Mouse (Mus musculus): Measurements from ENCODE around the gene Phc2.

Phc2 gene

DNA sequence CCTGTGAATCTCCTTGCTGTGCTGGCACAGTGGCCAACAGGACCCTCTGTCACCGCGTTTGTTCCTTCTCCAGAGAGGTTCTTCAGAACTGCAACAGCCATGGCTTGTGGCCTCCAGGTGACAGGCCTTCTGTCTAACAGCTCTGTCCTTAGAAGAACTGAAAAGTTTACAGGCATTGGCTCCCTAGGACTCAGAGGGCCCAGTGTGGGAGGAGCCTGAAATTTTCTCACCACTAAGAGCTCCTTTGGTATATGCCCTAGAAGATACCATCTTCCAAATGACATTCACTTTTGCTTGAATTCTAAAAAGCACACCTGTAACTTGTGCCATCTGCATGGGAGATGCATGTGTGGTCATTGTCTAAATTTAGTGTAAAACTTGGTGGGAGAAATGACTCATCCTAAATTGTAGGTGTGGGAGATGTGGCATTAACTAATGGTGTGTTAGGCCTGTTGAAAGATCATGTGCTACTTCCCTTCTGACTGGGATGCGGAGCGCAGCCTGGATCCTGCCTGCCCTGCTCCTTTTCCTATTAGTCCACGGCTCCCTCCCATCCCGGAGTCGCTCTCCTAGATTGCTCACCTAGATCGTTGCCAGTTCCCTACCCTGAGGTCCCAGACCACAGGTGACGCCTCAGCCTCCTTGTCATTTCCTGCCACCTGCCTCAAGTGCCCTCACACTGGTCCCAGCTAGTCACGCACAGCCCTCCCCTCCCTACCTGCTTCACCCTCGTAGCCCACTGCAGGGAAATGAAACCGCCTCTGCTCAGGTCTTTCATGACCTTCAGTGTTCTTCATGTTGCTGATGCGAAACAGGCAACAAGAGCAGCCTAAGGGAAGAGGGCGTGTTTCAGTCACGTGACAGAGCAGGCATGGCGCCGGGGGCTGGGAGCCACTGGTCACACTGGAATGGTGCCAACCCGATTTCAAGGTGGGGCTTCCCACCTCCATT lies 80.5 kb downstream of the Phc2 start:
- intact Hi-C loops (cut with DNase I), result no loop called here

DNA sequence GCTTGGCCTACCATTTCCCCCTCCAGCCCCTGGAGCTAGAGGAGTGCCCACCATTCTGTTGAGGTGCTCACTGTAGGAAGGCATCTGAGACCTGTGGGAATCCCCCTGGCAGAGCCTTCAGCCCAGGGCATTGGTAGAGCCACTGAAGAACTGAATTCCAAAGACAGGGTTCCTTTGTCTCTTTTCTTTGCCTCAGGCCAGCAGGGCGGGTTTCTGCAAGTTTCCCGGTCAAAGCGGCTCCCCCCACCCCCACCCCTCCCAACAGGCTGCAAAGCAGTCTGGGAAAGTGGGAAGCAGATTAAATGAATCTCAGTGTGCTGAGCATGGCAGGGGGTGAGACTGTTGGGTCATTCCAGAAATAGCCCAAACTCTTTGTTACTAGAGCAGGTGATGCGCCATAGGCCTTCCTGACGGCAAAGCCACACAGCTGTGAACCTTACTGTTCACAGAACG lies 82.7 kb downstream of the Phc2 start:
- intact Hi-C loops (cut with DNase I), result no loop called here

DNA sequence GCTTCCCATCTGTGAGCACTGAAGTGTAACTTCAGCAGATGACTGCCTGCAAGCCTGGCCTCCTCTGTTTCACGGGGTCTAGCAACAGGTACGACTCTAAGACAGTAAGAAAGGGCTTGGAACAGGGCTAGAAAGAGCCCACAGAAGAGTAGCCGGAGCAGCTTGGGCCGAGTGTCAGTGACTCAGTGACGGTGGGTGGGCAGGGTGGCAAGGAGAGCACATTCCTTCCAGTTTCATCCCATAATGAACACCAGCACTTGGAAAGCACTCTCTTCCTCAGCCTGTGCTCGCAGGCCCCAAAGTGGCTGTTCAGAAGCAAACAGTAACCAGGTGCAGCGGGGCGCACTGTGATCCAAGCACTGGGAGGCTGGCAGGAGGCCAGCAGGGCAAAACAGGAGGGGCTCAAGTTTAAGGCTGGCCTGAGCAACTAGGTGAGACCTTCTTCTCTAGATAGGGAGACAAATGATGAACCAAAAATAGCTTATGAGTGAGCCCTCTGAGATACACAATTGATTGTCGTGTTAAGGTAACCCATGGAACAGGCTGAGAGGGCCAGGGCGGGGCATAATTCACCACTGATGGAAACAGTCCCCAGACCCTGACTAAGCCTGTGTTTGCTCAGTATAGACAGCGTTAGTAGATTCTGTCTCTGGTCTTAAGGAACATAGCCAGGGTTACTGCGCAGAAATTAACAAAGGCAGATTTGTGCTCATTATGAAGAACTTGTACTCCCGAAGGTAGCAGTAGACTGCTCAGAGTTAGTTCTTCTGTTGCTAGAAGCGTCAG lies 83.5 kb downstream of the Phc2 start:
- intact Hi-C loops (cut with DNase I), result no loop called here

DNA sequence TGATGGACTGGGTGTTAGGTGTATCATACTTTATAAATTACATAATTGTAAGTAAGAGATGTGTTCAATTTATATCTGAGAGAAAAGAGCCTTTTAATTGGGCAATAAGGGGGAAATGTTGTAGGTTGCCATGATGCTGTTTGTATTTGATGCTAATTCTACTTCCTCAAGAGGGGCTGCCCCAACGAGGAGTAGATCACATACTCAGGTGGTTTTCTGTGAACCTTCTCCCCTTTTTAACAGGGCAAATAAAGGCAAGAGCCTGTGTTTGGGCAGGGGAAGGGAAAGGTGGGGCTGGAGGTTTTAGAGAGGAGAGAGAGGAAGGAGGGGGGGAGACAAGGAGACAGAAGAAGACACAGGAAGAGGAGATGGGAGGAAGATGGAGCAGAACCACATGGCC lies 86.4 kb downstream of the Phc2 start:
- intact Hi-C loops (cut with DNase I), result no loop called here

DNA sequence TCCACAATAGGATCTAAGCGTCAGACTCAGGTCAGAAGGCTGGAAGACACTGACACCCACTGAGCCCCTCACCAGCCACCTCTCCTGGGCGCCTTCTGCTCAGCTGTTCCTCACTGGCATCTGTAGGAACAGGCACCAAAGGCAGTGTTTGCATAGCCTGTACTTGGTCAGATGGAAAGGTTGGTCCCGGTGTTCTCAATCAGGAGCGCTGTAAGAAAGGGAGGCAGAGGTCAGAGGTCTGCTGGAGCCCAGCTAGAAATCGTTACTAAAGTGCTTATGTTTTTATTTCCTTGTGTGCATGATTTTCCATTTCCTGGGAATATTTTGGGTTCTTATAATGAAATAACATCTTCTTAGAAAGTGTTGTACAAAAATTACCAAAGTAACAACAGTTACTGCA lies 87.4 kb downstream of the Phc2 start:
- intact Hi-C loops (cut with DNase I), result no loop called here

DNA sequence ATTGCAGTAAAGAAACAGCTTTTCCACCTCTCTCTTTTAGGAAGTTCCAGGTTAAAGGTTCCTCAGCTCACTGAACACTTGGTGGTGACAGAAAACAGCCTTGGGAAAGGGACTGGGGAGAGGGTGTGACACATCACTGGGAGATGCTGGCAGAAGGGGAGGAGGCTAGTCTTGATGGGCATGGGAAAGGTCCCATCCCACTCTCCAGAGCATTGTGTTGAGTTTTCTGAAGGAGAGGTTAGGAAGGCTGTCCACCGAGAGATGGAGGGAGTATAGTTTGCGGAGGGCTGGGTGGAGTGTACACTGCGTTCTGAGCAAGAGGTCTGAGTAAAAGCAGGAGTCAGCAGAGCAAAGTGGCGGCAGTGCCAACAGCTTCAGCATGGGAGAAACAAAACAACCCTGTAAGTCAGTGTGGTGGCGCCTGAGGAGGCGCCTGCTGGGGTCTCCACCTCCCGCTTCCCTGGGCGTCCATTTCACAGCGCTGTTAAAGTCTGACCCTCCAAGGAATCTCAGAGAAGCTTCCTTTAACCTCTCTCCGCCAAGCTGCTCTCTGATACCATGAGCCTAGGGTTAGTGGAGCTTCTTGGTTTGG lies 88.0 kb downstream of the Phc2 start:
- intact Hi-C loops (cut with DNase I), result no loop called here

DNA sequence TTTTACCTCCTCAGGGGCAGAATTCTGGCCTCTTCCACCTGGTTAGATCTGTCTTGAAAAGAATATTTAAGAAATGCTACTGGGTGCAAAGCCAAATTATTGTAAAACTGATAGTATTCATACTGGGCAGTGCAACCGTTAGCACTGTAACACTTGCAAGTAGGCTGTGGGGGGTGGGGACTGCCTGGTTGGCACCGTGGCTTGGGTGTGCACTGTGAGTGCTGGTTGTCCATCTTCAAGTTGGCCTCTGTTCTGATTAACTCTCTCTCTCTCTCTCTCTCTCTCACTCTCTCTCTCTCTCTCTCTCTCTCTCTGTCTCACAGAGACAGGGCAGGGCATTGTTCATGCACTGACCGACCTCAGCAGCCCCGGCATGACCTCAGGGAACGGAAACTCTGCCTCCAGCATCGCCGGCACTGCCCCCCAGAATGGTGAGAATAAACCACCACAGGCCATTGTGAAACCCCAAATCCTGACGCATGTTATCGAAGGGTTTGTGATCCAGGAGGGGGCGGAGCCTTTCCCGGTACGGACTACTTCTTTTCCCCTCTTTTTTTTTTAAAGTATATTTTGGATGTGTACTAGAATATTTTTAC lies 88.6 kb downstream of the Phc2 start:
- intact Hi-C loops (cut with DNase I), result no loop called here

DNA sequence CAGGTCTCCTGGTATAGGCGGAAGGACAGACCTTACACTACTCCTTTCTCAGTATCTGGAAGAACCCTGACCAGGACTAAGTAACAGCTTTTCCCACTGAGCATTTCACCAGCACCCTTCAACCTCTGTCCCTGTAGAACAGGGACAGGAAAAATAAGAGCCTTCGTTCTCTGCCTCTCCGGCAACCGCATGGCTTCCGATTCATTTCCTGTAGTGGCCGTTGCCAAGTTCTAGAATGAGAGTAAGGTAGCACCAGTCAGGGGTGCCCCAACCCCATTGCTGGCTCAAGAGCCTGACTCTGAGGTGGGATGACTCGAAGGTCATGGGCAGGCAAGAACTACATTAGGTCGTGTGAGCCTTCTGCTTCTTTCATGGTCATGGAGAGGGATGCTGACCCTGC lies 90.7 kb downstream of the Phc2 start:
- intact Hi-C loops (cut with DNase I), result no loop called here

DNA sequence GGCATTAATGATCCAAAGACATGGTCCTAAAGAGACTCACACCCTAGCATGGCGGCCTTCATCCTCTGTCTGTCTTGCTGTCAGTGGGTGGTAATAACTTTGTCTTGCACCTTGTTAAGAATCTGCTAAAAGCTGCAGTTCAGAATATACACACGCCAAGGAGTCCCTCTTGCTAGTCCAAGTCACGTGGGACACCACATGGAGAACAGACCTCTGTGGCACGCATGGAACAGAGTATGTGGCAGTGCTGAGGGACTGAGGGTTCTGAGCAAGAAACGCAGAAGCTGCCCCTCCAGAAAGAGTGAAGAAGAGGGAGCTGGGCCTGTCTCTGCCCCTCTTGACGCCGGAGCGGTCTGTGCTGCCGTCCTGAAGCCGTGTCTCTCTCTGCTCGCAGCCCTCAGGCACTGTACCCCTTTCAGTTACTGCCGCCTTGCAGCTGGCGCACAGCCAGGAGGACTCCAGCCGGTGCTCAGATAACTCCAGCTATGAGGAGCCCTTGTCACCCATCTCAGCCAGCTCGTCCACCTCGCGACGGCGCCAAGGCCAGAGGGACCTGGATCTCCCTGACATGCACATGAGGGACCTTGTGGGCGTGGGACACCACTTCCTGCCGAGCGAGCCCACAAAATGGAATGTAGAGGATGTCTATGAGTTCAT lies 93.2 kb downstream of the Phc2 start:
- intact Hi-C loops (cut with DNase I), result no loop called here

DNA sequence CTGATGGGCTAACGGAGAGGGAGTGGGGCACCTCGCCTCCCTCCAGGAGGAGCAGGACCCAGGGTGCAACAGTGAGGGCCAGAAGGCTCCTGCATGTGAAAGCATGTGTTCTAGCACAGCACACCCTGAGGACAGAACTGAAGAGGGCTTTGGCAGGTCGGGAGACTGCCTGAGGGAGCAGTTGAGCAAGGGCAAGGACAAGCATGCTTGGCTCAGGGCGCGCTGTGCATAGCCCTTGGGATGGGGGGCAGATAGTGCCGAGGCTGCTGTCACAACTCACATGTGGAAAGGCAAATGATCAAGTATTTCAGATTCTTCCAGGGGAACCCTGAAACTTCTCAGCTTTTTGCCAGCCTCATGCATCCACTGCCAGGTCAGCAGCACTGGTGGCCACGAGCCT lies 93.8 kb downstream of the Phc2 start:
- intact Hi-C loops (cut with DNase I), result no loop called here

DNA sequence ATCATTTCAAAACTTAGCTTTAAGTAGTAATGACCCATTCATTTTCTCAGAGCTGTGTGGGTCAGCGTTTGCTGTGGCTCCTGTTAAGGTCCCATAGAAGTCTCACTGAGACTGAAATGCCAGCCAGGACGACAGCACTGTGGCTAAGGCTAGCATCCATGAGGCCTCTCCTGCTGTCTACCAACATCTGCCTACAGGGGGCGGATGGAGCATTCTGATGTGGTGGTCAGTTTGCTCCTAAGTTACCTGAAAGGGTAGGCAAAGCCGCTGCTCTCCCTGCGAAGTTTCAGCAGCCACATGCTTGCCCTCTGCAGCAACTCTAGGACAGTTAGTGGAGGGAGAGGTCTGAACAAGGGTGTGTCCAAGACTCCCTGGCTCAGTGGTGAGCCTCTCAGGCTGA lies 96.5 kb downstream of the Phc2 start:
- intact Hi-C loops (cut with DNase I), result no loop called here

DNA sequence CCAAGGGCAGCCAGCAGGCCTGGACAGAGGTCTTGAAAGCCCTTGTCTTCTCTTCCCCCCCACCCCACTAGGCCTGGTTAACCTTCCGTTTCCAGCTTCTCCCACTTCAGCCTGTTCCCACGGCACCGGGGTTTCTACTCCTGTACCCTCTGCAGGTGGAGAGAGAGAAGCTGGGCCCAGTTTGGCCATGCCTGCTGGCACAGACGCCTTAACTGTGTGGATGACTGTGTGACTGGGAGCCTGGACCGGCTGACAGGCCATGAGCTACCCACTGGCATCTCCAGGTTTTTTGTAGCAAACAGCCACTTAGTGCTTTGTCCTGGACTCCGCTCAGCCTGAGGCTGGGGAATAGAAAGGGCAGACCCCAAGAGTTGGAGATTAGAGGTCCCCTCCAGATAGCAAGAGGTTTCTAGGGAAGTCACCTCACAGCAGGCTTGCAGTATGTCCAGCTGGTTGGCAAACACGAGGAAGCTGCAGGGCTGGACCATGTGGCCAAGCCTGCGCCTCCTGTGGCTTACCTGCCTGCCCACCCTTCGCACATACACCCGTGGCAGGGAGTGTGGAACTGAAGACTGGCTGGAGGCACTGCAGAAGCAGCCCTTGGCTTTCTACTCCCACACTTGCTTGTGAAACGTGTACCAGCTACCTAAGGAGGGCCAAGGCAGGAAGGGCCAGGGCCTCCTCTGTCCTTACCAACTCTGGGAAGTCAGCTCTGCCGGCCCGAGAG lies 97.7 kb downstream of the Phc2 start:
- intact Hi-C loops (cut with DNase I), result no loop called here

DNA sequence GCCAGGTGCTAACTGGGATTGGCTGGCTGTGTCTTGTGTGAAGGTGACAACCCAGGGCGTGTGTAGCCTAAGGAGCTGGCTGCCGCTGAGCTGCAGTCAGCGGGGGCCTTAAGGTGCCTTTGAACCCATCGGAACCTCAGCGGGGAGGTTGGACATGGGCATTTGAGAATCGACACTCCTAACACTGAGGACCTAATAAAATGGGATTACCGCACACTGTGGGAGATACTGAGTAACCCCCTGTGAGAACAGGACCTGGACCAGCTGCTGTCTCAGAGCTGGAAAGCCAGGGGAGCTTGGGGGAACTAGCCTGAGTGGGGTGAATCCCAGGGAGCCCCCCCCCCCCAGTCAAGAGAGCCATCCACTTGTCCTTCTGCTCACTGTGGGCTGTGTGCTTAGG lies 99.1 kb downstream of the Phc2 start:
- intact Hi-C loops (cut with DNase I), result no loop called here

DNA sequence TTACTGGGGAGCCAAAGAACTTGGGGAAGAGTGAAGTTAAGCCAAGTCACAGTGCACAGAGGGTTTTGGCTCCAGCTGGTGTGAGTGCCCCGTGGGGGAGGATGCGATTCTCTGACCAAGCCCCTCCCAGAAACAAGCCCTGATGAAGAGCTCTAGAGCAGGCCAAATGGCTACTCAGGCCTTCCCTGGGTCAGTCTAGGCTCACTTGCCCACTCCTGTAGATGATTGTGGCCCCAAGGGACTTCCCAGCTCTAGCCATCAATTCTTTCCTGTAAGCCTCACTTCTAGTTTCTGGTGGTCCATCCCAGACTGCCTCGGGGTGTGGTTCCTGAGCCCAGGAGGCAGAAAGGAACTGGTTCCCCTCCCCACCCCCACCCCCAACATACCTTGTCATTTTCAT lies 100.6 kb downstream of the Phc2 start, which contains the start of gene A3galt2:
Gene A3galt2, plus strand, starts transcription at position 301 of the 400 bp plus-strand sequence.
- intact Hi-C loops (cut with DNase I), result no loop called here

DNA sequence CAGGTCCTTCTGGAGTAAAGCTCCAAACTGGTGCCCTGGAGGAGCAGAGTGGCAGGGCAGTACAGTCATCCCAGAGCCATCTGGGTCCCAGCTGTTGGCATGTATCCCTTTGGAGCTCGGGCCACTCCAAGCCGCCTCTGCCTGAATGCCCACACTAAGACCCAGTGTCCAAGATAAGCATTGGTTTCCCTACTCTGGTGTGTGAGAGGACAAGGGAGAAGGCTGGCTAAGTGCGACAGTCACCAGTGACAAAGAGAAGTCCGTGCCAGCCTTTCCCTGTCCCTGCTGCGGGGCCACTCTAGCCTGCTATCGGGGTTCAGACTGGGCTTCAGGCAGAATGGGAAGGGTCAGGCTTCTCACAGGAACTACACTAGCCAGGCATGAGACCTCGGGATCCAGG lies 101.4 kb downstream of the Phc2 start:
- intact Hi-C loops (cut with DNase I), result no loop called here

DNA sequence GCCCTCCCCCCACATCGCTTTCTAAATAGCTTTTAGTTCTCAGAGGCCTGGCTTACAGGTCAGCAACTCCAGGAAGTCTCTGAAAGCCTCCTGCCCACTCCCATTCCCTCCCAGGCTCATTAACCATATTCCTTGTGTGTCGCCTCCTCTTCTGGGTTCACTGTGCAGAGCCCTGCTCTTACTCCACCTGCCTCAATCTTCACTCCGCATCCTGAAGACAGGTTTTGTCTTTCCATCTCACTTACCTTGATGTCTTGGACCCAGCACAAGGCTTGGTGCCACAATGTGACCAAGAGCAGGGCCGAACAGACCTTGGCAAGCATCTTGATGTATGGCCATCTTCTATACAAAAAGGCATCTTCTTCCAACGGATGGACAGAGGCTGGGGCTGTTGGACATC lies 104.7 kb downstream of the Phc2 start:
- intact Hi-C loops (cut with DNase I), result no loop called here

DNA sequence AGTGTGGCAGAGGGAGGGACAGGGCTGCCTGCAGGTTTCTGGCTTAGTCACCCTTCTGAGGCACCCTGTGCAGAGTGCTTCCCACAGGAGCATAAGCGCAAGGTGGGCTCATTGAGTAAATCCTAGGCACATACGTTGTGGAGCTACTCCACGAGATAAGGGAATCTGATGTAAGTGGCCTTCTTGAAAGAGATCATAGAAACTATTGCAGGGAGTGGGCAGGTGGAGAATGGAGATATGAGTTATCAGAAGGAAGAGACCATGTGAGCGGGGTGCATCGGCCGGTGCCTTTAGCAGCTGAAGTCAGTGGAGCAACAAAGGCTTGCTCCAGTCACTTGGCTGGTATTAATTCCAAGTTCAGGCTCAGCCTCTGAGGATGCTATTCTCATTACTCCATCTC lies 105.5 kb downstream of the Phc2 start:
- intact Hi-C loops (cut with DNase I), result no loop called here

DNA sequence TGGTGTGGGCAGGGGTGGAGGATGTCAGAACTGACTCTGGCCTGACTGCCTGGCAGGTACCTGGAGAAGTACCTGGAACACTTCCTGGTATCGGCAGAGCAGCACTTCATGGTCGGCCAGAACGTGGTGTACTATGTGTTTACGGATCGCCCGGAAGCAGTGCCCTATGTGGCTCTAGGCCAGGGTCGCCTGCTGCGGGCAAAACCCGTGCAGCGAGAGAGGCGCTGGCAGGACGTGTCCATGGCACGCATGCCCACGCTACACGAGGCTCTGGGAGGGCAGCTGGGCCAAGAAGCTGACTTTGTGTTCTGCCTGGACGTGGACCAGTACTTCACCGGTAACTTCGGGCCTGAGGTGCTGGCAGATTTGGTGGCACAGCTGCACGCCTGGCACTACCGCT lies 112.4 kb downstream of the Phc2 start:
- intact Hi-C loops (cut with DNase I), result no loop called here

DNA sequence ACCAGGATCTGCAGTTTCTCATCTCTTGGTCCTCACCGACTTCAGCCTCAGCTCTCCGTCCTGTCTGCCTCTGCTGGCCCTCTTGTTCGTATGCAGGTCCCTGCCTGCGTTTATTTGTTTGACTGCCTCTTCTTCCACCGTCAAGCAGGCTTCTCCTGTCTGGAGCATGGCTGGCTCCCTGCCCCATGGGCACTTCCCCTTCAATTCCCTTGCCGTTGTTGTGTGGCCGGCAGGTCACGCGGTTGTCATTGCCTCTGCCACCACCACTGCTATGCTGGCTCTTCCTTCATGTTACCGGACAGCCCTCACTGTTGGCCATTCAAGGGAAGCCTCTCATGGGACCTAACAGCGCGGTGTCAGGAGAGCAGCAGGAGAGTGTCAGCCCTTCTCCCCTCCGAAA lies 113.6 kb downstream of the Phc2 start:
- intact Hi-C loops (cut with DNase I), result no loop called here

Data from adrenal gland (tissue).